ENCODE assay signal across 32 mouse cellular contexts in the genomic region with DNA sequence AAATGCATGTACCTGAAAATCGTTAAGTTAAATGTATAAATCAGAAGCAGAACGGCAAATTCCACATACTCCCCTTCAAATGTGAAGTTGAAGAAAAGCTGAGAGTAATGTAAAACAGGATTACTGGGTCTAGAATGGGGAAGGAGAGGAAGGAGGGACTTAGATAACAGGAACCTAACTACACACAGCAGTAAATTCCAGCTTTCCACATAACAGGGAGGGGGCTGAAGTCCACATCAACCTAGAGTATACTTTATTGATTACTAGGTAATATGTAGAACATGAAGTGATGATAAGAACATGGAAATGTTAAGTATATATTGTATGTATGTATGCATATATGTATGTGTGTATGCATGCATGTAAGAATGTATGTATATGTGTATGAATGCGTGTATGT.
"Had no signal": no experiment of that assay in that cellular context is flagged by ENCODE, and none has a peak within 500 bp of the region (broad histone marks: within the 10 kb centered on the region; RNA-seq: fewer than 3 reads in every experiment).

No protein-coding gene starts in this region.

- H3K27ac ChIP-seq: heart, embryonic 10.5 days; heart, embryonic 13.5 days; heart, embryonic 15.5 days; hindbrain, embryonic 10.5 days; hindbrain, embryonic 12.5 days; hindbrain, embryonic 13.5 days; hindbrain, embryonic 14.5 days; hindbrain, embryonic 15.5 days; hindbrain, postnatal 0 days; kidney, embryonic 15.5 days; kidney, postnatal 0 days; layer of hippocampus, adult 2 months; left cerebral cortex, adult 2 months had no signal

- ATAC-seq: hindbrain, embryonic 16.5 days; hindbrain, postnatal 0 days; inflammation-experienced regulatory T-cells, adult 6 months had no signal

- H3K4me3 ChIP-seq: heart, embryonic 10.5 days; heart, embryonic 12.5 days; heart, embryonic 13.5 days; heart, embryonic 15.5 days; hindbrain, embryonic 10.5 days; hindbrain, embryonic 12.5 days; hindbrain, embryonic 13.5 days; hindbrain, embryonic 15.5 days; kidney, embryonic 15.5 days; layer of hippocampus, adult 2 months; left cerebral cortex, adult 2 months had no signal

- H3K9me3 ChIP-seq: heart, embryonic 10.5 days; heart, embryonic 12.5 days; heart, embryonic 13.5 days; heart, embryonic 15.5 days; hindbrain, embryonic 10.5 days; hindbrain, embryonic 12.5 days; hindbrain, embryonic 13.5 days; hindbrain, embryonic 15.5 days; kidney, embryonic 15.5 days had no signal

- H3K9ac ChIP-seq: heart, embryonic 12.5 days; heart, embryonic 13.5 days; heart, embryonic 15.5 days; hindbrain, embryonic 12.5 days; hindbrain, embryonic 13.5 days; hindbrain, embryonic 14.5 days; hindbrain, embryonic 15.5 days; kidney, embryonic 15.5 days had no signal

- H3K27me3 ChIP-seq: heart, embryonic 12.5 days; heart, embryonic 13.5 days; heart, embryonic 15.5 days; hindbrain, embryonic 12.5 days; hindbrain, embryonic 13.5 days; hindbrain, embryonic 15.5 days; kidney, embryonic 15.5 days had no signal

- H3K4me1 ChIP-seq: heart, embryonic 10.5 days; hindbrain, embryonic 13.5 days; hindbrain, embryonic 15.5 days; kidney, embryonic 15.5 days had no signal

- H3K36me3 ChIP-seq: heart, embryonic 10.5 days; heart, embryonic 12.5 days; heart, embryonic 13.5 days; heart, embryonic 15.5 days; hindbrain, embryonic 10.5 days; hindbrain, embryonic 12.5 days; hindbrain, embryonic 13.5 days; hindbrain, embryonic 15.5 days; kidney, embryonic 15.5 days had no signal

- H3K4me2 ChIP-seq: heart, embryonic 11.5 days; heart, embryonic 12.5 days; heart, embryonic 13.5 days; heart, embryonic 15.5 days; hindbrain, embryonic 12.5 days; hindbrain, embryonic 13.5 days; hindbrain, embryonic 14.5 days; hindbrain, embryonic 15.5 days; kidney, embryonic 15.5 days had no signal

- DNase-seq: heart, postnatal 10 days; heart, postnatal 14 days; heart, postnatal 4 days; kidney, adult 11 months; kidney, adult 18-20 months; kidney, adult 2 months; kidney, adult 8-10 months; kidney, adult 9 months; kidney, postnatal 10 days; kidney, postnatal 14 days; kidney, postnatal 25 days; kidney, postnatal 36 days; kidney, postnatal 4 days; layer of hippocampus, adult 9-11 months; layer of hippocampus, postnatal 36 days had no signal
